Mouse (Mus musculus) heart, embryonic 16.5 days (tissue): ENCODE data around the gene Cxcr1. TPM values are rescaled to one million over a fixed set of nuclear protein-coding genes. Genes with fewer than 3 reads are reported as not detected.
"Not testable (repeated sequence)": the region's sequence is repeated elsewhere in the genome, so short reads cannot be mapped to it uniquely, and the experiment has no call there.

ENCODE experiments used
- ATAC-seq: fragments of 200-750 bp; cut with Nextera tagmentation; replicated peaks from 2 replicates; pipeline ENCODE4 v1.8.0; 2017; ENCODE audit warnings: moderate number of reproducible peaks; ENCODE audit not compliant: insufficient read depth, low FRiP score; ENCODE audit errors: extremely low read depth
- H3K27ac ChIP-seq: fragments of 300-500 bp; sonication (generic); 2 replicates; pipeline ENCODE4 v1.5.1; 2014; ENCODE audit warnings: mild to moderate bottlenecking, low read length, control low read depth, moderate library complexity
- H3K27me3 ChIP-seq: fragments of 300-500 bp; sonication (generic); 2 replicates; pipeline ENCODE4 v1.6.1; 2014; ENCODE audit warnings: low read length, mixed read lengths; ENCODE audit not compliant: control insufficient read depth, insufficient read depth
- H3K36me3 ChIP-seq: fragments of 300-500 bp; sonication (generic); 2 replicates; pipeline ENCODE4 v1.6.1; 2014; ENCODE audit not compliant: control insufficient read depth, insufficient read depth
- H3K4me1 ChIP-seq: fragments of 300-500 bp; sonication (generic); 2 replicates; pipeline ENCODE4 v1.6.1; 2014; ENCODE audit warnings: low read length, mixed read lengths; ENCODE audit not compliant: control insufficient read depth, insufficient read depth
- H3K4me2 ChIP-seq: fragments of 300-500 bp; sonication (generic); 2 replicates; pipeline ENCODE4 v1.6.1; 2014; ENCODE audit warnings: low read depth, mild to moderate bottlenecking, control low read depth, low read length
- H3K4me3 ChIP-seq: fragments of 300-500 bp; sonication (generic); 2 replicates; pipeline ENCODE4 v1.5.1; 2014; ENCODE audit warnings: mild to moderate bottlenecking, control low read depth, low read length
- H3K9ac ChIP-seq: fragments of 300-500 bp; sonication (generic); 2 replicates; pipeline ENCODE4 v1.6.1; 2014; ENCODE audit warnings: low read length, control low read depth
- H3K9me3 ChIP-seq: fragments of 300-500 bp; sonication (generic); replicated peaks from 2 replicates; pipeline ENCODE4 v1.6.1; 2016; ENCODE audit warnings: low read length; ENCODE audit not compliant: control insufficient read depth
- WGBS: fragments of 180-500 bp; shearing (Covaris S2); extraction: QIAGEN DNeasy Blood & Tissue Kit; methylation state at CpG from one replicate; pipeline ENCODE4 v1.1.7; 2014; 5-methylcytosine and 5-hydroxymethylcytosine counted together
- polyA plus RNA-seq: library from polyadenylated mRNA; unstranded; fragments of >200 nt; fragmentation: Nextera tagmentation; extraction: Ambion mirVana; gene quantifications from 2 replicates; pipeline ENCODE4 v1.2.1, GENCODE M21; 2015

The Cxcr1 gene
- polyA plus RNA-seq, 1 experiment from 2014 or later, result not detected

DNA sequence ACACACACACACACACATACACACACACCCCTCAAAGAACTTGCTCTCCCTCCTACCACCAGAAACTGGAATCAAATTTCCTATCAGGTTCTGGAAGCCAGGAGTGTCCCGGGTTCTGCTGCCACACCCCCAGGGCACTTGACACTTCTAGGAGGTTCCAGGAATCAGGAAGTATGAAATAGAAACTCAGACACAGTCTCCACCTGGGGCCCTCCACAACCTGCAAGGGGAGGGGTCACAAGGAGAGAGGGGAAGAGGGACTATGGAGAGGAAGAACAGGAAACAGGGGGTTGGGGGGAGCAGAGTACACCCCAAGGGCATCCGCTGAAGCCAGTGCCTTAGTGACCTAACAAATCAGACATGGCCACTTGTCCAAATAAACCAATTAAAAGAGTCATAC is 13.0 kb downstream of the Cxcr1 start:
- no peaks in the 10 kb centered on the region for H3K36me3 ChIP-seq
- 50% methylated on average over 2 of the region's 2 CpGs for WGBS

GRCm38 (mm10) chr1:74179624-74180408 is 14.6 kb downstream of the Cxcr1 start:
- H3K27ac ChIP-seq, result peak overlapping the region; percentile 58
- ATAC-seq, result peak; percentile 77
- WGBS, result 40% methylated on average over 9 of the region's 9 CpGs

More for the DNA sequence above, 13.0 kb downstream of the Cxcr1 start:
- no peak for ATAC-seq
- no peaks in the 10 kb centered on the region for H3K27me3 ChIP-seq
- no peak overlapping the region for H3K4me3 ChIP-seq
- peaks cover 7% of the 10 kb centered on the region; the same call in 1 of the 2 replicates for H3K4me1 ChIP-seq
- no peak overlapping the region for H3K4me2 ChIP-seq
- H3K9me3 ChIP-seq, result no peaks in the 10 kb centered on the region
- no peak overlapping the region for H3K27ac ChIP-seq
- no peak overlapping the region for H3K9ac ChIP-seq

DNA sequence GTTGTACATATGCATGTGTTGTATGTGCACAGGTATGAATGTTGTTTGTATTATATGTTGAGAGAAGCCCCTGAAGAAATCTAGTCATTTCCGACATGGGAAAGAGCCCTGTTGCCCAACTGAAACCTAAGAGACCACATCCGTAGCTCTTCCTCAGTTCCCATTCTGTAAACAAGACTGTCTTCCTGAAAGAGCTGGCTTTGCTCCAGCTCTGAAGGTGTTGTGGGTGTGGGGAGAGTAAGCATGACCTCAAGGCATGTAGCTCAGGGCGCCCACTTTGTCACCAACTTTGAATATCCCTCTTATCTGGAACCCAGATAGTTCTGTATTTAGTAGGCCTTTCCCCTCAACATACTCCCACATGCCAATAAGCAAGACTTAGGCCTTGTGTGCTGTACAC is 15.8 kb downstream of the Cxcr1 start:
- no peak overlapping the region for H3K27ac ChIP-seq
- ATAC-seq, result no peak

More at GRCm38 (mm10) chr1:74179624-74180408, 14.6 kb downstream of the Cxcr1 start:
- no peak overlapping the region for H3K9ac ChIP-seq
- no peak overlapping the region for H3K4me3 ChIP-seq
- peaks cover 7% of the 10 kb centered on the region; the same call in 1 of the 2 replicates for H3K4me1 ChIP-seq
- no peaks in the 10 kb centered on the region for H3K9me3 ChIP-seq
- H3K36me3 ChIP-seq, result no peaks in the 10 kb centered on the region
- no peaks in the 10 kb centered on the region for H3K27me3 ChIP-seq
- H3K4me2 ChIP-seq, result no peak overlapping the region

GRCm38 (mm10) chr1:74175731-74176130 is 18.7 kb downstream of the Cxcr1 start:
- Histone ChIP-seq H3K27ac (no peak overlapping the region), H3K9ac (no peak overlapping the region), H3K36me3 (no peaks in the 10 kb centered on the region), H3K4me2 (no peak overlapping the region), H3K27me3 (no peaks in the 10 kb centered on the region), H3K4me3 (no peak overlapping the region), H3K9me3 (no peaks in the 10 kb centered on the region), H3K4me1 (peaks cover 7% of the 10 kb centered on the region; the same call in 1 of the 2 replicates)
- 67% methylated on average over 4 of the region's 4 CpGs for WGBS
- ATAC-seq, result no peak

More for the DNA sequence above, 15.8 kb downstream of the Cxcr1 start:
- Histone ChIP-seq H3K9me3 (no peaks in the 10 kb centered on the region), H3K4me3 (no peak overlapping the region), H3K27me3 (no peaks in the 10 kb centered on the region), H3K4me1 (peaks cover 7% of the 10 kb centered on the region; the same call in 1 of the 2 replicates), H3K9ac (no peak overlapping the region), H3K4me2 (no peak overlapping the region), H3K36me3 (no peaks in the 10 kb centered on the region)
- WGBS, result 66% methylated on average over 3 of the region's 3 CpGs

- no peak overlapping the region for H3K4me3 ChIP-seq
- 48% methylated on average over 3 of the region's 3 CpGs for WGBS
- H3K27ac ChIP-seq, result no peak overlapping the region
- H3K9ac ChIP-seq, result no peak overlapping the region
- H3K27me3 ChIP-seq, result no peaks in the 10 kb centered on the region
- no peak for ATAC-seq
- no peaks in the 10 kb centered on the region for H3K36me3 ChIP-seq
- H3K4me1 ChIP-seq, result no peaks in the 10 kb centered on the region; the same call in 1 of the 2 replicates
- no peaks in the 10 kb centered on the region for H3K9me3 ChIP-seq
- no peak overlapping the region for H3K4me2 ChIP-seq
Observed at GRCm38 (mm10) chr1:74172722-74173121, 21.7 kb downstream of the Cxcr1 start.

- 92% methylated on average over 3 of the region's 3 CpGs for WGBS
- ATAC-seq, result no peak
- H3K4me3 ChIP-seq, result no peak overlapping the region
- H3K9ac ChIP-seq, result no peak overlapping the region
- no peak overlapping the region for H3K4me2 ChIP-seq
- no peak overlapping the region for H3K27ac ChIP-seq
- no peaks in the 10 kb centered on the region for H3K9me3 ChIP-seq
- H3K36me3 ChIP-seq, result no peaks in the 10 kb centered on the region
- H3K4me1 ChIP-seq, result no peaks in the 10 kb centered on the region
- no peaks in the 10 kb centered on the region for H3K27me3 ChIP-seq
Observed at GRCm38 (mm10) chr1:74169721-74170120, 24.7 kb downstream of the Cxcr1 start.

- Histone ChIP-seq H3K4me1 (no peaks in the 10 kb centered on the region), H3K4me2 (no peak overlapping the region), H3K27me3 (no peaks in the 10 kb centered on the region), H3K4me3 (no peak overlapping the region), H3K9me3 (no peaks in the 10 kb centered on the region), H3K9ac (no peak overlapping the region), H3K36me3 (no peaks in the 10 kb centered on the region), H3K27ac (no peak overlapping the region)
- WGBS, result 64% methylated on average over 5 of the region's 5 CpGs
- ATAC-seq, result no peak
Observed at GRCm38 (mm10) chr1:74167136-74167535, 27.3 kb downstream of the Cxcr1 start.

DNA sequence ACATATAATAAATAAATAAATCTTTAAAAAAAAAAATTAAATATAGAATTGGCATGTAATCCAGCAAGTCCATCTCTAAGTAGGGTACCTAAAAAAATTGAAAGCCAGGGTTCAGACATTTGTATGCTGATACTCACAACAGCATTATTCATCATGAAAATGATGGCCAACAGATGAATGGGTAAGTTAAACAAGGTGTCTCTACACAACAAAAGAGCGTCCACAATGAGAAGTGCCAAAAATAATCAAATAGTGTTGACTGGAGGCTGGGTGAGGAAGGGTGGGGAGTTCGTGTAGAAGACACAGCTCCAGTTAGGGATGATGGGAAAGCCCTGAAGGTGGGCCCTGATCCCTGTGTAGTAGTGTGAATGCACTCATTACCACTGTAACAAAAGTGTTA is 34.4 kb downstream of the Cxcr1 start:
- WGBS, result 45% methylated on average over 2 of the region's 2 CpGs
- Histone ChIP-seq H3K4me3 (no peak overlapping the region), H3K27ac (no peak overlapping the region), H3K9ac (no peak overlapping the region), H3K36me3 (no peaks in the 10 kb centered on the region), H3K27me3 (no peaks in the 10 kb centered on the region), H3K4me2 (no peak overlapping the region), H3K9me3 (no peaks in the 10 kb centered on the region), H3K4me1 (peaks cover 10% of the 10 kb centered on the region)
- no peak for ATAC-seq

- not testable (repeated sequence) for ATAC-seq, H3K9ac ChIP-seq, H3K9me3 ChIP-seq, H3K36me3 ChIP-seq, H3K4me3 ChIP-seq, H3K4me2 ChIP-seq, H3K27ac ChIP-seq, H3K27me3 ChIP-seq
- 70% methylated on average over 4 of the region's 5 CpGs for WGBS
- peaks cover 10% of the 10 kb centered on the region for H3K4me1 ChIP-seq
Observed at GRCm38 (mm10) chr1:74159613-74160012, 34.8 kb downstream of the Cxcr1 start.
